Mouse (Mus musculus) erythroblast, adult 5-6 weeks (primary cell): ENCODE measurements at regions not wholly inside any gene's neighbourhood (a gene's known extent, or its start where the extent isn't known, plus 50 kb on each side); places are given as distances from the start of the nearest gene placed in this dataset.

Source experiments
- ATAC-seq: replicated peaks from 2 replicates; pipeline ENCODE4 v1.8.0; 2016; ENCODE audit warnings: moderate number of reproducible peaks, mild to moderate bottlenecking, moderate TSS enrichment, inconsistent platforms; ENCODE audit not compliant: poor library complexity, low FRiP score, severe bottlenecking

DNA sequence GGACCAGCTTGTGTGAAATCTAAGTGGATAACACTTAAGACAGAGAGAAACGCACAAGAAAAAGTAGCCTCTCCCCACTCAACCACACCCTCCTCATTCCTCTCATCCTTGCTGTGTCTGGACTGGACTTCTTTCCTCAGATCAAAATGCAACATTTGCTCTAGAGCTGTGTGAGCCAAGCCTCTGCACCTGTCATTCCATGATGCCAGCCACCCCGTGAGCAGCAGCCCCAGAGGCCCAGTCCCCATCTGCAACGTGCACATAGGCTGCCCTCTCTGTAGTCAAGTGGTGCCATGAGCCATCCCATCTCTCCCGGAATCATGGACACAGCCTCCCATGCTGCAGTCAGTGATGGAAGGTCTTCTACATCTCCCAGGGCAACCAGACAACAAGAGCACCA, 55.1 kb upstream of the Gpc1 start:
- no peak for ATAC-seq

- ATAC-seq, result no peak
These were observed 55.5 kb upstream of the Gpc1 start for GRCm38 (mm10) chr1:92775908-92776307.

DNA sequence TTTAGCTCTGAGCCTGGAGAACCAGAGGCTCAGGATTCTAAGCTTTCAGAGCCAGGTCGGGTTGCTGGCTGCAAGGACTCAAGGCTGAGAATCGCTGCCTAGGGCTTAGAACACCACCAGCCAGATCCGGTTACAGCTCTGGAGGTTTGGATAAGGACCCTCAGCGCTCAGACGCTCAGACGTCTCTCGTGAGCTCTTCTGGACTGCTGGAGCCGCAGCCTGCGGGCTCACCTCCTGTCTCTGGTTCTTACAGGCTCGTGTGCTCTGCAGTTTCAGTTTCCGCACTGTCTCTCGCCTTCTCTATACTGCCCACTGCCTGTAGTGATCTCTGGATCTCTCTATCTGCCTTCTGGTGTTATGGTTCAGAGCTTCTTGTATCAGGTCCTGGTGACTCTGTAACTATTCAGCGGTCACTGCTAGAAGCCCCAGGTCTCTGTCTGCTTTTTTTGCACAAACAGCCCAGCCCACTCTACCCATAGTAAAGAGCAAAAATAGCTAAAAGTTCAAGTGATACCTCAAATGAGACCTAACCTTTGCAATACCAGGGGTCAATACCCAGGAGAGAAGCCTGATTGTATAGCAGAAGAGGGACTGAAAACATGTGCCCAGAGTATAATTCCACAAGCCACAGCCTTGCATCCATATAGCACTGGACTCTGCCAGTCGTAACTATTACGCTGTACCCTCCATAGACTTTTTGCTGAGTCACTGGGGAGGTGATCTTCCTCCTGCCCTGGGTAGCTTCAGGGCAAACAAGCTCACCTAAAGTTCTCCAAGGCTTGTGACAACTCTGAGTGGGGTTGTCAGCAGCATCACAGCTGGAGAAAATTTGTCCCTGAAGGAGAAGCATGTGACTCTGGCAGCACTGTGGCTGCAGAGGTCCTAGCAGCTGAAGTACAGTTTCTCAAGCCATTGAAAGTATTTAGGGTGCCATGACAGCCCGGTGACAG, 56.4 kb upstream of the Gpc1 start:
- ATAC-seq, result no peak

DNA sequence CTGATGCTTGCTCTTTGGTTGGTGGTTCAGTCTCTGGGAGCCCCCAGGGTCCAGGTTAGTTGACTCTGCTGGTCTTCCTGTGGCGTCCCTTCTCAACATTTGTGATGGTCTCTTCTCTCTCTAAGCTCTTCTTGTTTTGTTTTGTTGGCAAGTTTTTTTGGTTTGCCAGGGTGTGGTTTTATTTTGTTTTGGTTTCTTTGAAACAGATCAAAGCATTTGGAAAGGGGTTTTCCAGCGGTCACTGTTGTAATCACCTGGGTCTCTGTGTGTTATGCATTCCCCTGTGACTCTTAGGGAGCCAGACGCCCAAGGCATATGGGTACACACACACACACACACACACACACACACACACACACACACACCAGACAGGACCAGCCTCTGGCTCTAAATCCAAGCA, 57.4 kb upstream of the Gpc1 start:
- no peak for ATAC-seq

DNA sequence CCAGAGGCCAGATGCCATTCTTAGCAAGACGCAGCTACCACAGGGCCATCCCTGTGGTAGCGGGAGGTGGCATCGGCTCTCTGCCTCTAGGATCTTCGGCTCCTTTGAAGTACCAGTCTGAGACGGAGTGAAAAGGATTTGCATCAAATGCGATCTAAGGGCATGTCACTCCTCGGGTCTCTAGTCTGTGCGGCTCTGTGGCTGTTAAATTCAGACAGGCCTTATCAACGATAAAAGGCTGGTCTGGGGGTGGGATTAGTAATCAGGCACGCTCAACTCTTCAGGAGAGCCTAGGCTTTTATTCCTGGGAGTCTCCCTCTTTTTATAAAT, 58.7 kb upstream of the Gpc1 start:
- ATAC-seq, result no peak

DNA sequence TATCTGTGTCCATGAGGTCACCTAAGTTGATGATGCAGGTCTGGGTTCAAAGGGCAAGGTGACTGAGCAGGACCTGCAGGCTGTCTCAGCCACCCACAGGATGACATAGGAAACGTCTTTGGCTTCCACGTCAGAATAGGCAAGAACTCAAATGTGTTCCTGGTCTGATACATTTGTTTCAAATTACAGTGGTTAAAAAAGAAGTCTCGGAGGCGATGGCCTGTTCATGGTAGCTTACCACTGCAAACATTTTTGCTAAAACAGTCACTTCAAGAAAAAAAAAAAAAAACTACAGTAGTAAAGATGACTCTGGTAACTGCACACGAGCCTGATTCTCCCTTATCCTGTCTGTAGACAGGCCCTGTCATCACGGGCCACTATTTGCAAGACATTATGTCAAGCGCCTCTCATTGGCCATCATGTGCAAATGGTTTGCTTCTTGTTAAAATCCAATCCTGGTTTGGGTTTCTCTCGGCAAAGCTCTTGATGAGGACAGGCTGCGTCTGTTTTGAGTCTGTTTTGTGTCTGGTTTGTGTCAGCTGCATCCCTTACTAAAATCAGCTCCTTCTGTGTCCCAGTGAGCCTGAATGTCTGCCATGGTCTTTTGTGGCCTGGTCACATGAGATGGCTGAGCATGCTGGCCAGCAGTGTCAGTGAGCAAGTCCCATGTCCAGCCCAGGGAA, 59.2 kb upstream of the Gpc1 start:
- ATAC-seq, result no peak

DNA sequence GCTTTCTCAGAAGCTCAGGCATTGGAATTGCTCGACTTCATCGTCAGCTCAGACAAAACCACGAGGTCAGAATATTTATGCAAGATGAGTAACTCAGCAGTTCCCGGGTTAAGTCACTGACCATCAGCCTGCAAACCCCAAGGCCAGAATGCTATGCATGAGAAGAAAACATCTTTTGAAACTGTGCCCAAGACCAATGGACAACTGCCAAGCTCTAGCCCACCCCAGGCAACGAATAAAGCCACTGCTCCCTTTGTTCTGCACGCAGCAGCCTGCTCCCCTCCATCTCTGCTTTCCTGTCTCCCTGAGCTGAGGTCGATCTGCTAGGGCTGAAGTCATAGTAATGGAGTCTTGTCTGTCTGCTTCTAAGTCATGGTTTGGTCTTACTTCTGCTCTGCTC, 61.7 kb upstream of the Gpc1 start:
- ATAC-seq, result no peak

- ATAC-seq, result no peak
These were observed 62.3 kb upstream of the Gpc1 start for GRCm38 (mm10) chr1:92769156-92769555.

- no peak for ATAC-seq
These were observed 64.9 kb upstream of the Gpc1 start for GRCm38 (mm10) chr1:92766496-92766895.

- no peak for ATAC-seq
These were observed 76.5 kb upstream of the Gpc1 start for GRCm38 (mm10) chr1:92754793-92755488.

DNA sequence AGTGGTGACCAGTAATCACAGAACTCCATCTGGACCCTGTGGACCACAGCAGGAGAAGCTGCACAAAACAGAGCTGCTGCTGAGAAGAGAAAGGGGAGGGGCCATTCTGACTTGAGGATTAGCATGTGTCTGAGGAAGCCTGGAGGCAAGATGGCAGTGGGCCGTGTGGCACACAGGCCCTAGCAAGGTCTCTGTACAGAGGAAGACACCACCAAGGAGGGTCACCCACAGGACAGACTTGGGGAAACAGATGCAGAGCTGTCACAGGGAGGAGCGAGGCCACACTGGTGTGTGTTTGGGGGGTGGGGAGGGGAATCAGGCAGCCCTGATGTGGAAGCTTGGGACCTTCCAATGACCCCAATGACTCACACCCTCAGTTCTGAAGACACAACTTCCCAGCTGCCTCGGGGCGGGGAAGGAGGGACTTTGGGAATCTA, 79.7 kb upstream of the Gpc1 start:
- ATAC-seq, result no peak

DNA sequence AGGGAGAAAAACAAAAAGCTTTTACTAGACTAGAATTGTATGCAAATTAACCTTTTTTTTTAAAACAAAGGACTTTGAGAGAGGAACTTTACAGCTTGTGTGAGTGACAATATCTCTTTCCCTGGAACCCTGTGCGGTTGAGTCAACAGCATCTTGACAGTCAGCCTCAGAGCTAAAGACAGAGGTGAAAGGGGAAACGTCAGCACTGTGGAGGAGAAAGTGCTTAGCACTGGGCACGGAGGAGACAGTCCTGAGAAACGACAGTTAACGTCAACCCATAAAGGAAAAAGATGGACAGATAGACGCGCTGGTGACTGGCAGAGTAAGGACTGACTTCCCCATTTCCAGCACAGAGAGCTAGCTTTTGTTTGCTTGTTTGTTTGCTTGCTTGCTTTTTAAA, 82.0 kb upstream of the Gpc1 start:
- no peak for ATAC-seq

DNA sequence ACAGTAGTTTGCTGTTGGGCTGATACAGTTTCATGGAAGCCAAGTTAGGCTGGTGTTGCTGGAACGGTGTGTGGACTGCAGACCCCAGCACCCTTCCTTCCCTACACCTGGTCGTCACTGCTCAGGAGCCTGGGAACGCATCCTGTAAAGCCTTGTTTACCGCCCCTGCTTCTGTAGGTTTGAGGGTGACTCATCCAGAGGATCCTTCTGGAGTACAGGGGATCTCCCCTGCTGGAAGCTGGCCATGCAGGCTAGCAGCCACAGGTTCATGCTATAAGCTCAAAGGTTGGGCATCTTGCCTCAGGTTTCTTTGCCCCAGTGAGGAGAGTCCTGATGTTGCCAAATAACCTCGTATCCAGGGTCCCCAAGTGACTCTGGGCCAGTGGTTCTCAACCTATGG, 86.2 kb upstream of the Gpc1 start:
- no peak for ATAC-seq

DNA sequence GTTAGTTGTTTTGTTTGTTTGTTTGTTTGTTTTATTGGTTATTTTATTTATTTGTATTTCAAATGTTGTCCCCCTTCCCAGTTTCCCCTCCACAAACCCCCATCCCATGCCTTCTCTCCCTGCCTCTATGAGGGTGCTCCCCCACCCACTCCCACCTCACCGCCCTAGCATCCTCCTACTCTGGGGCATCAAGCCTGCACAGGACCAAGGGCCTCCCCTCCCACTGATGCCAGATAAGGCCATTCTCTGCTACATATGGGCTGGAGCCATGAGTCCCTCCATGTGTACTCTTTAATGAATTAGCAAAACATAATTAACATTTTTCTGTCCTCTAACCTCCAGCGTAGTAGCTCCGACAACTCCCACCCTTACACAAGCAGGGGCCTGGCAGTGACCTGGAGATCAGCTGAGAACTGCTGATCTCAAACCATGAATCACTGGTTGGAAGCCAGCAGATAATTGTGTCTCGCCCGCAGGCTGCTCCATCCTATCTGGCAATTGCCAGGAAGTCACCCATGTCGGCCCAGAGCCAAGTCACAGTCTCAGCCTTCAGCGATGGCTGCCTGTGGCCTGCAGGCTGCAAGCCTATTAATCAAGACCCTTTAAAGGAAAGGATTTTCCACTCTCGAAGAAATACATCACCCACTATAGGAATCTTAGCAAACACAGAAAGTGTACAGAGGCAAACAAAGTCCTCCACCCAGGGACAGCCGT, 86.8 kb upstream of the Gpc1 start:
- no peak for ATAC-seq

GRCm38 (mm10) chr1:92742881-92743621, 88.4 kb upstream of the Gpc1 start:
- ATAC-seq, result no peak

DNA sequence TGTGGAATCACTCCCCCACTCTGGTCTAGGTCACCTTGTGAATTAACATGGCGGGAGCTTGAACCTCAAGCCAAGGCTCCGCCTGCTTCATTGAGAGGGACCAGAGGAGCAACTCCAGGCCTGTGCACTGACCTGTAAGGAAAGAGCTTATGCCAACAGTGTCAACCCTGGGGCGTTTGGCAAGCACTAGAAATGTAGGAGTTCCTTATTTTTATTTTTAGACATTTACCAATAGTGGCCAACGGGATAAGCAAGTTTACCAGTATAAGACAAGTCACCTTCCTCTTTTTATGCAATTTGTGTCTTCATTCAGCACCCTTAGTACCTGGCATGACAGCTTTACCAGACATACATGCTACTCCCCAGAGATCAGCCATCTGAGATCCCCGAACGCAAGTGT, 89.1 kb upstream of the Gpc1 start:
- ATAC-seq, result no peak

- no peak for ATAC-seq
These were observed 90.4 kb upstream of the Gpc1 start for GRCm38 (mm10) chr1:92741047-92741446.

- ATAC-seq, result no peak
These were observed 89.1 kb upstream of the Otos start for GRCm38 (mm10) chr1:92737600-92738197.

- ATAC-seq, result no peak
These were observed 87.8 kb upstream of the Otos start for GRCm38 (mm10) chr1:92736411-92736810.
